Mouse (Mus musculus): ENCODE data around the gene Casr.

The Casr gene

GRCm38 (mm10) chr16:36561386-36562338, at the start of gene Casr:
Casr (minus strand) TSS chr16:36562141.
- no peak for DNase-seq (ENCODE audit: low read depth)

GRCm38 (mm10) chr16:36602632-36603031, 40.7 kb upstream of the Casr start:
- DNase-seq (ENCODE audit: low read depth), result no peak

- no peak for DNase-seq (ENCODE audit: low read depth)
Observed at GRCm38 (mm10) chr16:36598265-36598664, 36.3 kb upstream of the Casr start.

- no peak for DNase-seq (ENCODE audit: low read depth)
Observed at GRCm38 (mm10) chr16:36596671-36597410, 34.9 kb upstream of the Casr start.

GRCm38 (mm10) chr16:36589898-36590297, 28.0 kb upstream of the Casr start:
- no peak for DNase-seq (ENCODE audit: low read depth)

- no peak for DNase-seq (ENCODE audit: low read depth)
Observed at GRCm38 (mm10) chr16:36587971-36588370, 26.0 kb upstream of the Casr start.

- no peak for DNase-seq (ENCODE audit: low read depth)
Observed at GRCm38 (mm10) chr16:36582073-36582472, 20.1 kb upstream of the Casr start.

GRCm38 (mm10) chr16:36571942-36572341, 10.0 kb upstream of the Casr start:
- DNase-seq (ENCODE audit: low read depth), result no peak

- DNase-seq (ENCODE audit: low read depth), result no peak
Observed at GRCm38 (mm10) chr16:36559573-36559972, 2.4 kb downstream of the Casr start.

- DNase-seq (ENCODE audit: low read depth), result no peak
Observed at GRCm38 (mm10) chr16:36555672-36556165, 6.2 kb downstream of the Casr start.

GRCm38 (mm10) chr16:36553624-36554023, 8.3 kb downstream of the Casr start:
- DNase-seq (ENCODE audit: low read depth), result no peak

- no peak for DNase-seq (ENCODE audit: low read depth)
Observed at GRCm38 (mm10) chr16:36545333-36545732, 16.6 kb downstream of the Casr start.

GRCm38 (mm10) chr16:36543091-36543490, 18.9 kb downstream of the Casr start:
- no peak for DNase-seq (ENCODE audit: low read depth)

- DNase-seq (ENCODE audit: low read depth), result no peak
Observed at GRCm38 (mm10) chr16:36540834-36541233, 21.1 kb downstream of the Casr start.

GRCm38 (mm10) chr16:36532981-36533687, 28.8 kb downstream of the Casr start:
- DNase-seq (ENCODE audit: low read depth), result no peak

- no peak for DNase-seq (ENCODE audit: low read depth)
Observed at GRCm38 (mm10) chr16:36532046-36532445, 29.9 kb downstream of the Casr start.

- DNase-seq (ENCODE audit: low read depth), result no peak
Observed at GRCm38 (mm10) chr16:36531630-36532029, 30.3 kb downstream of the Casr start.

GRCm38 (mm10) chr16:36530566-36531552, 31.1 kb downstream of the Casr start:
- no peak for DNase-seq (ENCODE audit: low read depth)

GRCm38 (mm10) chr16:36528822-36529221, 33.1 kb downstream of the Casr start:
- DNase-seq (ENCODE audit: low read depth), result no peak

GRCm38 (mm10) chr16:36526596-36527282, 35.2 kb downstream of the Casr start:
- no peak for DNase-seq (ENCODE audit: low read depth)

Measured in fibroblast of lung, adult 2 months (primary cell).